Mouse (Mus musculus) MEL (cell line): ENCODE data around the gene Folr2. TPM values are rescaled to one million over a fixed set of nuclear protein-coding genes. Genes with fewer than 3 reads are reported as not detected.

Experiments
- DNase-seq: peaks from one replicate; pipeline ENCODE4 v3.0.0; 2011; ENCODE audit warnings: low read depth, low spot score
- H3K27ac ChIP-seq: 2 replicates; pipeline ENCODE4 v1.5.1; 2012; ENCODE audit warnings: low read depth, mild to moderate bottlenecking, control low read depth, low read length, moderate library complexity; ENCODE audit not compliant: control insufficient read depth
- H3K27me3 ChIP-seq, 2 experiments: fragments of 150-350 bp in 1 of 2; sonication (generic) in 1 of 2; 2 replicates each; pipeline ENCODE4 v1.6.1; 2012; ENCODE audit warnings: low read length in 2 of 2, mild to moderate bottlenecking in 2 of 2, improper control_type of control experiment in 1 of 2, moderate library complexity in 1 of 2; ENCODE audit not compliant: insufficient read depth in 2 of 2, control insufficient read depth in 1 of 2
- H3K36me3 ChIP-seq, 2 experiments: 2 replicates each; pipeline ENCODE4 v1.6.1; 2012 to 2014; ENCODE audit warnings: low read length in 2 of 2, improper control_type of control experiment in 1 of 2, inconsistent platforms in 1 of 2, mild to moderate bottlenecking in 1 of 2; ENCODE audit not compliant: insufficient read depth in 2 of 2, control insufficient read depth in 1 of 2
- H3K4me1 ChIP-seq, 2 experiments: fragments of 150-350 bp in 1 of 2; sonication (generic) in 1 of 2; 2 replicates each; pipeline ENCODE4 v1.6.1; 2012; ENCODE audit warnings: low read length in 2 of 2, improper control_type of control experiment in 1 of 2, mild to moderate bottlenecking in 1 of 2; ENCODE audit not compliant: insufficient read depth in 2 of 2, control insufficient read depth in 1 of 2
- H3K4me3 ChIP-seq, 2 experiments: fragments of 150-350 bp in 1 of 2; sonication (generic) in 1 of 2; 2 replicates each; pipeline ENCODE4 v1.5.1; 2012; ENCODE audit warnings: low read depth in 2 of 2, low read length in 2 of 2, mild to moderate bottlenecking in 2 of 2, moderate library complexity in 2 of 2, control low read depth in 1 of 2, improper control_type of control experiment in 1 of 2; ENCODE audit not compliant: control insufficient read depth in 1 of 2, insufficient read depth in 1 of 2
- H3K79me2 ChIP-seq: 2 replicates; pipeline ENCODE4 v1.6.1; 2012; ENCODE audit warnings: mild to moderate bottlenecking, low read length, moderate library complexity; ENCODE audit not compliant: control insufficient read depth, poor library complexity, insufficient read depth
- H3K9ac ChIP-seq: 2 replicates; pipeline ENCODE4 v1.6.1; 2012; ENCODE audit warnings: low read depth, mild to moderate bottlenecking, control low read depth, low read length, moderate library complexity; ENCODE audit not compliant: control insufficient read depth, poor library complexity, severe bottlenecking
- H3K9me3 ChIP-seq: fragments of 150-350 bp; sonication (generic); replicated peaks from 2 replicates; pipeline ENCODE4 v1.6.1; 2012; ENCODE audit warnings: mild to moderate bottlenecking, low read length, improper control_type of control experiment, moderate library complexity; ENCODE audit not compliant: insufficient read depth
- CTCF ChIP-seq, 3 experiments: IDR thresholded peaks in 2 of 3; conservative IDR thresholded peaks in 1 of 3; 2 replicates each; pipeline ENCODE4 v1.5.1; 2011 to 2012; ENCODE audit warnings: low read length in 3 of 3, low read depth in 2 of 3, mild to moderate bottlenecking in 2 of 3, improper control_type of control experiment in 1 of 3, inconsistent platforms in 1 of 3, mixed read lengths in 1 of 3, moderate library complexity in 1 of 3; ENCODE audit not compliant: control insufficient read depth in 1 of 3, insufficient read depth in 1 of 3, poor library complexity in 1 of 3, severe bottlenecking in 1 of 3
- E2F4 ChIP-seq: IDR thresholded peaks from 2 replicates; pipeline ENCODE4 v1.6.1; 2011; ENCODE audit warnings: low read depth, low read length, improper control_type of control experiment, borderline replicate concordance
- EP300 ChIP-seq, 2 experiments: IDR thresholded peaks; 2 replicates each; pipeline ENCODE4 v1.6.1; 2011; ENCODE audit warnings: improper control_type of control experiment in 2 of 2, low read length in 2 of 2, low read depth in 1 of 2, mild to moderate bottlenecking in 1 of 2
- JUND ChIP-seq: IDR thresholded peaks from 2 replicates; pipeline ENCODE4 v1.6.1; 2011; ENCODE audit warnings: low read depth, mild to moderate bottlenecking, improper control_type of control experiment, low read length
- MAFK ChIP-seq: IDR thresholded peaks from 2 replicates; pipeline ENCODE4 v1.6.1; 2011; ENCODE audit warnings: low read depth, mild to moderate bottlenecking, low read length, improper control_type of control experiment, borderline replicate concordance
- NELFE ChIP-seq: IDR thresholded peaks from 2 replicates; pipeline ENCODE4 v1.6.1; 2011; ENCODE audit warnings: low read depth, low read length, improper control_type of control experiment
- NRF1 ChIP-seq: IDR thresholded peaks from 2 replicates; pipeline ENCODE4 v1.6.1; 2014; ENCODE audit warnings: low read depth, mild to moderate bottlenecking, inconsistent platforms, low read length, improper control_type of control experiment, moderate library complexity; ENCODE audit not compliant: poor library complexity, insufficient read depth, severe bottlenecking
- POLR2AphosphoS5 ChIP-seq: IDR thresholded peaks from 2 replicates; pipeline ENCODE4 v1.6.1; 2012; ENCODE audit warnings: low read depth, borderline replicate concordance, mild to moderate bottlenecking, inconsistent platforms, low read length, moderate library complexity, mixed read lengths
- RCOR1 ChIP-seq: IDR thresholded peaks from 2 replicates; pipeline ENCODE4 v1.6.1; 2012; ENCODE audit warnings: low read depth, mild to moderate bottlenecking, inconsistent platforms, low read length, improper control_type of control experiment
- SIN3A ChIP-seq: IDR thresholded peaks from 2 replicates; pipeline ENCODE4 v1.6.1; 2012; ENCODE audit warnings: low read length, improper control_type of control experiment, inconsistent platforms
- TAL1 ChIP-seq: IDR thresholded peaks from 2 replicates; pipeline ENCODE4 v1.6.1; 2012; ENCODE audit warnings: mild to moderate bottlenecking, inconsistent platforms, low read length, moderate library complexity, mixed read lengths
- TBP ChIP-seq: IDR thresholded peaks from 2 replicates; pipeline ENCODE4 v1.8.0; 2011; ENCODE audit warnings: low read depth, low read length, improper control_type of control experiment
- TCF12 ChIP-seq: IDR thresholded peaks from 2 replicates; pipeline ENCODE4 v1.6.1; 2014; ENCODE audit warnings: low read depth, mild to moderate bottlenecking, inconsistent platforms, low read length, improper control_type of control experiment, moderate library complexity
- ZC3H11A ChIP-seq: IDR thresholded peaks from 2 replicates; pipeline ENCODE4 v1.6.1; 2012; ENCODE audit warnings: low read depth, mild to moderate bottlenecking, inconsistent platforms, low read length, improper control_type of control experiment
- polyA plus RNA-seq, 2 experiments: library from polyadenylated mRNA; stranded (reverse) in 1 of 2; unstranded in 1 of 2; fragments of >175 nt in 1 of 2; fragments of >200 nt in 1 of 2; gene quantifications; 2 replicates each; pipeline versions ENCODE4 v1.2.1 to v1.2.4; 2012; ENCODE audit warnings: low replicate concordance in 2 of 2, low read depth in 1 of 2; ENCODE audit not compliant: insufficient read length in 2 of 2, insufficient read depth in 1 of 2, missing spikeins in 1 of 2
- total RNA-seq: library from RNA; depleted of rRNA; stranded (reverse); fragments of 300-350 nt; gene quantifications from 2 replicates; pipeline ENCODE4 v1.2.3, GENCODE M21; 2012

Folr2 gene
- total and polyA plus RNA-seq, 3 experiments = not detected

DNA sequence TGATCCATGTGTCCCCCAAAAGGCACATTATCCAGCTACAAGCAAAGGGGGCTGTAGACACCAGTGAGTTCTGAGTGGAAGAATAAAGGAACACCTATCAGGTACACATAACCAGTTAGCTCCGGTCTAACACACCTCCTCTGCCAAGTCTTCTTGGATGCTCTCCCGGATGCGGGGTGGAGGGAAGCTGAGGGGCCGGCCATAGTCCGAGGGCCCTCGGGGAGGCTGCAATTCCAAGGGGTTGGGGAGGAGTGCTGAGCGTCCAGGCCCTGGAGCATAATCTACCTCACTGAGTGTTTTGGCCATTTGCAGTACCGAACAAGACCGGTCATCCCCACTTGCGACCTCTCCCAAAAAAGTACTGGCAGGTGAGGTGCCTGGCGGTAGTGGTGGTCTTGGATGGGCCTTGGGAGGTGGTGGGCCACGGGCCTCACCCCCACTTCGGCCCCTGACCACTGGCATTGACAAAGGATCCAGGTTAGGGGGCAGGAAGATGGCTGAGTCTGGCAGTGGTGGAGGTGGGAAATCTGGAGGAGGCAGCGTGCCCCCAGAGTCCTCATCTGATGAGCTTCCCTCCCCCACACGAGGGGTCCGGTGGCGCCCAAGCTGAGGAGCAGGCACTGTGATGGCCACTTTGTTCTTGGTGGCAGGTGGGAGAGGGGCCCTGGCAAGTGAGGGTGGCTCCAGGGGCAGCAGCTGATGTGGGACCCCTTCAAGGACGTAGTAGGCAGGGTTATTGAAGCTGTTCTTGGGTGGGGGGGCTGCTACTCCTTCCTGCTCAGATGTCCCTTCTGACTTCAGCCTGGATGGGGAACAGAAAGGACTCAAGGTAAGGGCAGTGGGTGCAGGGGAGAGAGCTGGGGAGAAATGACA is 33.0 kb downstream of the Folr2 start:
- no peak overlapping the region for H3K4me3 ChIP-seq
- no peaks in the 10 kb centered on the region for H3K9me3 ChIP-seq
- no peak overlapping the region for H3K9ac ChIP-seq
- H3K36me3 ChIP-seq = no peaks in the 10 kb centered on the region; a peak in 1 of 4 replicates
- no peaks in the 10 kb centered on the region for H3K79me2 ChIP-seq
- no peak for TF ChIP-seq ZC3H11A
- TF ChIP-seq TCF12 = no peak
- TF ChIP-seq RCOR1 = no peak
- no peak for TF ChIP-seq NELFE
- no peak for TF ChIP-seq TAL1
- no peak for TF ChIP-seq SIN3A
- TF ChIP-seq MAFK = no peak
- TF ChIP-seq JUND = no peak
- no peak for TF ChIP-seq TBP
- no peak for TF ChIP-seq POLR2AphosphoS5
- TF ChIP-seq E2F4 = no peak
- no peak for TF ChIP-seq NRF1
- DNase-seq = no peak
- no peaks in the 10 kb centered on the region for H3K4me1 ChIP-seq
- H3K27ac ChIP-seq = no peak overlapping the region
- no peaks in the 10 kb centered on the region for H3K27me3 ChIP-seq

DNA sequence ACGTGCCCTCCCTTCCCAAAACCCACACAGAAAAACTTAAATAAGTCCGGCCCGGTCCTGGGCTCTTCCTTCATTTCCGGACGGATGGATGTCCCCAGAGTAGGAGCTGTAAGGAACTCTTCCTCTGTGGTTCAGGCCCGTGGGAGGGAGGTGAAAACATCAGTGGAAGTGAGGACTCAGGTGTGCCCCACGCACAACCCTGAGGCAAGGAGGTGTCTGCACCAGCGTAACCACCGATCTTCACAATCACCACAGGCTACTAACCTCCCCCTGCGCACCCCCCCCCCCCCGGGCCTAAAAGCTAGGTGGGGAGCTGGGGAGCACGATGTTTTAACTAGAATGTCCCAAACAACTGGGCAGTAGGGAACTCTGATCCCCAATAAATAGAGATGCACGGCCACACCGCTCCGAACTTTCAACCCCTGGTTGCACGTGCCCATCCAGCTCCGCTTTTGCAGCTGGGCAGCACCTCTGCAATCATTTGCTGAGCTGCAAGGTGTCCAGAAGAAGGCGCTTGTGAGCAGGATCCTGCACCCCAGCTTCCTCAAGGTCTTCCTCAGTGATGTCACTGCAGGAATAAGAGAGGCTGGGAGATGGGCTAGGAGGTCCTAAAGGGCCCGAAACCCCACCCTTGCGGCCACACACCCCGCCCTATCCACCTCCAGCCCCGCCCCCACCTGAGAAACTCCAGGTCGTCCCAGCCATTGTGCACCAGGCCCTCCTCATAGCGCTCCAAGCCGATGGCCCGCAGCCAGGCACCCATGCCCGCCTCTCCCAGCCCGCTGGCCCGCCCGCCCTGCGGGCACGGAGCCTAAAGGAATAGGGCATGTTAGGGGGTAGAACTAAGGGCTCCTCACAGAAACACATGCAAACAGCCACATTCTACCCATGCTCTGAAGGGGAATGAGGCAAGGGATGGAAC is 33.9 kb downstream of the Folr2 start:
- DNase-seq = no peak
- Histone ChIP-seq H3K36me3 (no peaks in the 10 kb centered on the region; a peak in 1 of 4 replicates), H3K4me1 (no peaks in the 10 kb centered on the region), H3K27me3 (no peaks in the 10 kb centered on the region), H3K9me3 (no peaks in the 10 kb centered on the region)
- no peak for TF ChIP-seq TAL1
- peak in 1 of 3 experiments; percentile 7; a peak in 1 of 6 replicates for TF ChIP-seq CTCF (IDR thresholded peaks at IDR 0.05 in 2 of 3, conservative IDR thresholded peaks at IDR 0.05 in 1 of 3; ENCODE audit: control insufficient read depth in 1 of 3, insufficient read depth in 1 of 3, low read depth in 2 of 3, low read length in 3 of 3, poor library complexity in 1 of 3, severe bottlenecking in 1 of 3)
- TF ChIP-seq JUND = no peak
- no peak for TF ChIP-seq EP300 (IDR thresholded peaks at IDR 0.05; ENCODE audit: low read depth in 1 of 2, low read length in 2 of 2)
- TF ChIP-seq, all 39 proteins: peak for 1
- Histone ChIP-seq H3K79me2 (no peaks in the 10 kb centered on the region), H3K9ac (no peak overlapping the region), H3K27ac (no peak overlapping the region), H3K4me3 (no peak overlapping the region)
